Mouse (Mus musculus): ENCODE measurements around the gene Ager.

- TF ChIP-seq TCF12 (IDR thresholded peaks at IDR 0.05; ENCODE audit: insufficient read depth, poor library complexity, severe bottlenecking) = no peak
- TF ChIP-seq E2F4 (IDR thresholded peaks at IDR 0.05; ENCODE audit: insufficient read depth) = no peak
- TF ChIP-seq USF1 (IDR thresholded peaks at IDR 0.05; ENCODE audit: low read depth) = no peak
- TF ChIP-seq POLR2A (IDR thresholded peaks at IDR 0.05; ENCODE audit: insufficient read length, low read depth) = no peak
Observed at GRCm38 (mm10) chr17:34592581-34593549, 4.8 kb upstream of the Ager start.
